Mouse (Mus musculus): ENCODE data around the gene Csmd2. TPM values are rescaled to one million over a fixed set of nuclear protein-coding genes. Genes with fewer than 3 reads are reported as not detected.

Gene Csmd2
- 0.16 TPM for polyA plus RNA-seq (2014; fragmentation: Illumina TruSeq; extraction: RNeasy Lipid Tissue Mini Kit (QIAGEN cat#74804); ENCODE audit: low read depth, low replicate concordance)

DNA sequence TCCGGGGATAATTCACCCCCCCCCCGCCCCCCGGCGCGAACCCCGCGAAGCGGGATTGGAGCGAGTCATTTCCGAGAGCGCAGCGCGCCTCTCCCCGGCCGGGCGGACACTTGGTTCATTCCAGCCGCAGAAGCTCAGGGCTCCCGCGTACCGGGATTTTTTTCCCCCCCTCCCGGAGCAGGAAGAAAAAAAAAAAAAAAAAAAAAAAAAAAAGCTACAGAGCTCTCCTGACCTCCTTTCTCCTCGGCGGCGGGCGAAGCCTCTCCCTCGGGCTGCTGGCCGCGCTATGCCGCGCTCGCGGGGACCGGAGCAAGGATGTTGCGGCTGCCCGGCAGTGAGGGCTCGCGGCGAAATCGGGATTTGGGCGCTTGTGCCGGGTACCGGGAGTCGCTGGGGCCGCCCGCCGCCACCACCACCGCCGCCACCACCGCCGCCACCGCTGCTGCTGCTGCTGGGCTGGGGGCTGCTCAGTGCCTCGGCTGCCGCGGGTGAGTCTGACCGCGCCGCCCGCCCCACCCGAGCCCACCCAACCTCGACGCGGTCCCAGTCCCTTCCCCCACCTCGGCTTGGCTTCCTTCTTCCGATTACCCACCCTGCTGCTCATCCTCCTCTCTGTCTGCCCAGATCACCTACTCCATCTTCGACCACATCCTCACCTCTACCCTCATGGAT, at the start of gene Csmd2:
Gene Csmd2, plus strand, starts transcription at position 74 of the 672 bp plus-strand sequence.

DNA sequence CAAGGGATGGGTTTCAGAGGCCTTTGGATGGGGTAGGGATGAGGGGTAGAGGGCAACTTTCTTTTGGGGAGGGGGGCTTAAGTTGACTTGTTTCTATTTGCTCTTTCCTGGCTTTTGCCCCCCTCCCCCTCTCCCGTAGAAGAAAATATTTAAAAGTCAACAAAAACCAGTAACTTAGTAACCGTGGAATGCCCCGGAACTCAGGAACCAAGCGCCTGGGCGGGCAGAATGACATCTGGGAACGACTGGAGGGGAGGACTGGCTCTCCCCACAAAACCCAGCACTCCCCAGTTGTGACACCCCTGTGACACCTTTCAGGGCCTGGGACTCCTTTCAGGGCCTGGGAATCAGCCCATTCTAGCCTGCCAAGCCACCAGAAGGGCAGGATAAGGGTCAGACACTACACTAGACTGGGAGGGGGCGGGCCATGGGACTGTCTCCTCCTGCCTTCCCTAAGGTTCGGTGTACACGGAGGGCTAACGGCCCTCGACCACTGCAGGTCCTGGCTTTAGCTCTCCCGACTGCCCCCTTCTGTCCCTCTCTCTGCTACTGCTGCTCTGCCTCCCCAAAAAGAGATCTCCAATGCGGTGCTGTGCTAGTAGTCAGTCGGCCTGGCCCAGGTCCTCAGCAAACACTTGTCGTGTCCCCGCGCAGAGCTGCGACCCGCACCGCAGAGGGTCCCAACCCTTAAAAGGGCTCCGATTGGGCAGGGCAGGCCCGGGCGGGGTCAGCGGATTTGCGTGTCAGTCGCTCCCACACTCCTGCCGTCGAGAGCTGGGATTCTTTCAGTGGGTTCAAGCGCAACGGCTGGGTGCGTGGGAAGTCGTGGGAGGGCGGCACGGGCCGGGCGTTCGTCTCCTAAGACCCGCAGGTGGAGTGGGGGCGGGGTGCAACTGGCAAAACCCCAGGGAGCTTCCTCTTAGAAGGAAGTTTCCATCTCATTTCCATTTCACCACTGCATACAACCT, 16.5 kb upstream of the Csmd2 start, which contains the start of gene CK137956:
Gene CK137956, minus strand, starts transcription at position 51 of the 968 bp plus-strand sequence.

DNA sequence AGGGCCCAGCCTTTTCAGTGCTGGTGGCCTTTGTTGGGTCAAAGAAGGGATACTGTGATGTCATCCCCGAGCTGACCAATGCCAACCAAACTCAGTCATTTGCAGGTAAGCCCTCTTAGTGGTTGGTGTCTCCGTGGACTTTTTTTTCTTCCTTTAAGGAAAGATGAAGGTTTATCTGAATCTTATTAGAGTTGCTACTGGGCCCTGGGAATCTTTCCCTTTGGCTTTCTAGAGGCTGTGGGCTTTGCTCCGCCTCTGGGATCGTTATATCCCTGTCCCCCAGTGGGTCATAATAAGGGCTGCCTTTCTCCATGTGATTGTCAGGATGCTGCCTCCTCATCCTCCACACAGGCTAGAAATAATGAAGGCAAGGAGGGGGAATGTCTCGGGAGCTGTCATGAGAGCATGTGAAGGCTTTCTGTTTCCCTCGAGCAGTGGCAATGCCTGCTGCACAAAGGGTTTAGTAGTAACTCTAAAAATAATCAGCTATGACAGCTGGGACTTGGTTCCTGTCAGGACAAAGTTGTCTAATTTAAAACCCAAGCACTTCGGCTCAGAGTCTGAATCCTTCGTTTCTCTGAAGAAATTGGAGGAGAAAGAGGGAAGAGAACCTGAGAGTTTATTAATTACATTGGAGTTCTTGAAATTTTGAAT, 273.4 kb downstream of the Csmd2 start, which contains the start of gene Hmgb4:
Gene Hmgb4, minus strand, starts transcription at position 51 of the 654 bp plus-strand sequence.

GRCm38 (mm10) chr4:128609925-128610402, 622.3 kb downstream of the Csmd2 start, which contains the start of gene Zscan20:
Gene Zscan20 (minus strand): TSS chr4:128610098.

Other genes starting within 250 kb of the Csmd2 start
- gene CK137956, start 16.9 kb upstream of the Csmd2 start, polyA plus RNA-seq (2014; fragmentation: Illumina TruSeq; extraction: RNeasy Lipid Tissue Mini Kit (QIAGEN cat#74804); ENCODE audit: low read depth, low replicate concordance) = not detected